Mouse (Mus musculus): ENCODE data around the gene Kcnj9.

Gene Kcnj9

DNA sequence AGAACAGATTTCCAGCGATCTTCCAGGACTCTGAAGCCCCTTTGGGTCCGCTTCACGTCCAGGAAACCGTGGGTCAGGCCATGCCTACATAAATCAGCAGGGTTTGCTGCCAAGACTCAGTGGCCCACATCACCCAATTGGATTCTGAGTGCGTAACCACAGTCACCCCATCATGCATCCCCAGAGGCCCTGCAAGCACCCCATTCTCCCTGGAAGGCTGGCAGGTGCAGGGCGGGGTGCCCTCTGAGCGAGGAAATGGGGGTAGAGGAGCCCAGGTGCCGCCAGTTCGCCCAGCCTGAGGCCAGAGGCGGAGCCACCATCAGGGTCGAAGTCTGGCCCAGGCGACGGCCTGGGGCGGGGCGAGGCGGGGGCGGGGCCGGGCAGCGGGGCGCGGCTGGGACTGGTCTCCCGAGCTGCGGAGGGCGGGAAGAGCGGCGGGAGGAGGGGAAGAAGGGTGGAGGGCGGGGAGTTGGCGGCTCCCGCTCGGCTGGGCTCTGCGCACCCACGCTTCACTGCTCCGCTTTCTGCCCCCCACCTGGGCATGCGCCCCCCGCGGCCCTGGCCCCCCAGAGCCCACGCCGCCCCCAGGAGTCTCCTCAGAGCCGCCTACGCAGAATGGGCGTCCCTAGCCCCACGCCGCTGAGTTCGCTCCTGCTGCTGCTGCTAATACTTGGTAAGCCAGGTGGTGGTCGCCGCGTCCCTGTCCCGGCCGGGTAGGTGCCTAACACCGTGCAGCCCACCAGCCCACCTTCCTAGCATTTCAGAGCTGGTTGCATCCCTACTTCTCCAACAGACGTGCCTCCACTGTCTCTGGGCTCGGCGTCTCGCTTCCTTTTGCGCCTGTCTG is 17.0 kb downstream of the Kcnj9 start:
- peak; percentile 85 for DNase-seq

DNA sequence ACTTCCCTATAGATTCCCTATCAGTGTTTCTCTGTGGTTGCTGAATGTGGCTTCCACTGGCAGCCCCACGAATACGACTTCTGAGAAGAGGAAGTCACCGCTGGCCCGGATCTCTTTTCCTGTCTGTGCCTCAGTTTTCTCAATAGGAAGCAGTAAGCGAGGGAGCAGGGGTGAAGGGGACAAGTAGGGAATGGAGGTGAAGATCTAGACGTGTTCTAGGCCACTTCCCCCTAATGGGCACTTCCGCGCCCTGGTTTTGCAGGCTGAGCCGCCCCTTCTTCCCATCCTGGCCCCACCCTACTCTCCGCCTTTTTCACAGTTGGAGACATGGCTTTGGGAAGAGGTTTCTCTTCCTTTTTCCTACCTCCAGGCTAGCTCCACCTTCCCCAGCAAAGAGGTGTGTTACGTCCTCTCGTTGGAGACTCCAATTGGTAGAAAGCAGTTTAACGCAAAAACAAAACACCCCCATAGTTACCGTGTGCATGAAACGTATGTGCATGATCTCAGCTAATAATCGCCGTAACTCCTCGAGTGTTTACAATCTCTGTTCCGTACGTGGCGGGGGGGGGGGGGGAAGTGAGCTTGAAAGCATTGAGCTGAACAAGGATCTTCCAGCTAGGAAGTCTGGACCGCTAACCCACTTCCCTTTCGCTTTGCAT is 17.7 kb downstream of the Kcnj9 start:
- DNase-seq: peak; percentile 79

DNA sequence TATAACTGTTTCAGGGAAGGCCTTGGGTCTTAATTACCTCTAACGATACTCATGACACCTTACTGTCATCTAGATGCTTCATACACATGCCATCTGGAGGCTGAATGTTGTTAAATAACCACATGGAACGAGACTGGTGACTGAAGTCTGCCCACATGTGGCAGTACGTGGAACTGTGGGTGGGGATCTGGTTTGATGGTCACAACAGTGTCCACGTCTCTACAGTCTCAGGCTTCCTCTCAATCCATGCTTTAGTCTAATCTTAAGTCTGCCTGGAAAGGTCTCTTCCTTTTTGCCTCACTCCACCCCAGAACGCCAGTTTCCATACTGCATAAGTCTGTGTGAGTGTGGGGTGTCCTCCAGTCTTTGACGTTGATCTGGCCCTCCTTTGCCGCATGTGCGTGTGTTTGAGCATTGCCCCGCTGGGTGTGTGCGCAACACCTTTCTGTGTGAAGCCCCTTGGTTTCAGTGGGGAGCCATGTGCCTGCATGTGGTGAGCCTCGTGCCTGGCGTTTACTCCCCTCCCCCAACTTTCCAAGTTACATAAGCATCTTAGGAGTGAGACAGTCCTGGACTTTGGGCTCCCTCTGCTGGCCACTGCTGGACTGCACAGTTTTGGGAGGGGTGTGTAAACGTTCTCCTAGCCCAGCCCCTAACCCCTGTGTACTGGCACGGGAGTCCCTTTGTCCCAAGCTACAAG is 19.3 kb downstream of the Kcnj9 start:
- peak; percentile 86 for DNase-seq

DNA sequence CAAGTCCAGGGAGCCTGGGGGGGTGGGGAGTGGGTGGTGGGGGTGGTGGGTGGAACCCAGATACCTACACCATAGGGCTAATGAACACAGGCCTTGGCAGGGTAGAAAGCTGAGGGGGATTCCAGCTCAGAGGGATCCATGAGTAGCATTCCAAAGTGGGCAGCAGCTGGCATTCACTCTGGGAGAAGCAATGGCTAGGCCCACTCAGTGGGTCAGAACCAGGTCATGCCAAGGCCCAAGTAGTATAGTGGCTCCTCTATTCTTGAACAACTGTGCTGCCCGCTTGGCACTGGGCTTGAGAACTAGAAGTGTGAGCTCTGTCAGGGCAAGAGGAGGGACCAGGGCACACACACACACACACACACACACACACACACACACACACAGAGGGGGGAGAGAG is 20.7 kb downstream of the Kcnj9 start:
- DNase-seq: no peak

DNA sequence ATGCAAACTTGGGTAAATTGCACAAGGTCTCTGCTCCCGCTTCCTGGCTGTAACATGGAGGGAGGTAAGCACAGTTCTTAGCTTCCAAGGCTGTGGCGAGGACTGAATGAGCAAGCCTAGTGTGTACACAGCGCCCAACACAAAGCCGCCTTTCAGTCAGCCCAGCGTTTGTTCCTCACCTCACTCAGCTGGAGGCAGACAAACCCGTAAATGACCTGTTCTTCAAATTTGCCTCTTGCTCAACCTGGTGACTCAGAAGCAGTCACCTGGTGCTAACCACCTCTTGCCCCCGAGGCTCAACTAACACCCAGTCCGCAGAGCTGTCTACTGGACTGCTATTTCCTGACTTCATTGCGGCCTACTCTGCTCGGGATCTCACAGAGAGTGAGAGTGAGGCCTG is 21.2 kb downstream of the Kcnj9 start:
- no peak for DNase-seq

DNA sequence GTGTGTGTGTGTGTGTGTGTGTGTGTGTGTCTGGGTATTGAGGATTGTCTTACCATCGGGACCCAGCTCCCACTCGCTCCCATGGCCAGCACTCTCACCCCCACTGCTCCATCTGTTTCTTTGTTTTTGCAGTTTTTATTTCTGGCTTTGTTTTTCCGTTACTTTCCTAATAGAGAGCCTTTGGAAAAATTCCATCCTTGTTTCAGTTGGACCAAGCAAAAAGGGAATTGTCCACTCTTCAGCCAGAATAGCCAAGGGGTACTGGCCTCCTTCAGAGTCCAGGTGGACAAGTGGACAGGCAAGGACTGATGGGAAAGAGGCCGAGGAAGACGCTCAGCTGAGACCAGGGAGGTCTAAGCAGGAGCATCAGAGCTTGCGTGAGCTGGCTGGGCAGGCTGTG is 22.2 kb downstream of the Kcnj9 start:
- DNase-seq: no peak

DNA sequence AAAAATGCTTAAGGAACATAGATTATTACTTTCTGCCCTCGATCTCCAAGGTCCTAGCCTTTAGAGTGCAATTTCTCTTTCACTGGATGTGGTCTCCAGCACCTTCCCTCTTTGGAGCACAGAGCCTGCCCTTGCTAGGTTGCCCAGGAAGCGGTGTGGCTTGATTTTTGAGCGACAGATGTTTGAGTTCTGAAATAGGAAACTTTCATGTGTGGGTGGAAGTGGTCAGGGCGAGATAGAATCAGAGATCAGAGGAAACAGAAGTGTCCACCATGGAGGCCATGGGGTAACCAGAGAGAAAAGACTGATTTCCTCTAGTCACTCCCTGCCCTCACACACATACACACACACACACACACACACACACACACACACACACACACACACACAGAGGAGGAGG is 22.9 kb downstream of the Kcnj9 start:
- no peak for DNase-seq

DNA sequence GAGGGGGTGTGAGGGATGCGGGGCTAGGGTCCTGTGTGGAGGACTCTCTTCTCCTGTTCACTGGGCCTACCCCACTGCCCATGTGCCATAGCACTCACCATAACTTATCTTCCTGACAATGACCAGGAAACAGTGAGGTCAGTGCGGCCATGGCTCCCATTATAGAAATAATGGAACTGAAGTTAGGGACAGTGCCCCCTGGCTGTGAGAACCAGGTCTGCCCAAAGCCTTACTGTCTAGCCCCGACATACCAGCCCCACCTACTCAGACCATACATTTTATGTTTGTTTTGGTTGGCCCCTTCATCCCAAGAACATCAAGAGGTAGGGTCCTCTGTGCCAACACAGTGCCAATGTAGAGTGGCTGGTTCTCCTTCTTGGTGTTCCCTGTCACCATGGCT is 23.5 kb downstream of the Kcnj9 start:
- no peak for DNase-seq

DNA sequence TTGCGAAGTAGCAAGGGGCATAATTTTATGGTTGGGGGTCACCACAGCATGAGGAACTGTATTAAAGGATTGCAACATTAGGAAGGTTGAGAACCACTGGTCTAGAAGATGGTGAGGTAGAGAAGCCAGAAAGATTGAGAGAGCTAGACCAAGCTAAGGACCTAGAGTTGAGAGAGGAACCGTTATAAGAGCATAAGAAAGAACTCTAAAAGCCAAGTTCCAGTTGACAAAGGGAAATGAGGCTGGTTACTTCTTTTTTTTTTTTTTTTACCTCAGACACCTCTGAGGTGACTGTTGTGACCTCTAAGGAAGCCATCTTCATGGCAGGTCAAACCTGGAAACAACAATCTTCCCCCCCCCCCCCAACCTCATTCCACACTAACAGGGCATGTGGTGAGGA is 24.0 kb downstream of the Kcnj9 start:
- DNase-seq: no peak

DNA sequence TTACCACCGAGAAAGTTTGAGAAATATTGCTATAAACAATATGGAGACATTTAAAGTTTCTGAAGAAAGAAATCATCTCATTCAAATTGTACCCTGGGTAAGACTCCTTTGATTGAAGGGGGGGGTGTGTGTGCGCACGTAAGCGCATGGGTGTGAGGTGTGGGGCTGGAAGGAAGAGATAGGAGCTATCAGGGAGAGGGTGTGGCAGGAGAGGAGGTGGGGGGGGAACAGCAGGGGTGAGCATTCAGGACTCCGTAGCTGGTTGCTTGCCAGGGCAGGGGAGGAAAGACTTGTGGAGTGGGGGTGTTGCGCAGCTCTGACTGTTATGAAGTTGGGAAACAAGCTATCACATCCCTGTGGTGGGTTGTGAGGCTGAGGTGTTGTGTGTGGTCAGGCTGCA is 24.7 kb downstream of the Kcnj9 start:
- DNase-seq: no peak

DNA sequence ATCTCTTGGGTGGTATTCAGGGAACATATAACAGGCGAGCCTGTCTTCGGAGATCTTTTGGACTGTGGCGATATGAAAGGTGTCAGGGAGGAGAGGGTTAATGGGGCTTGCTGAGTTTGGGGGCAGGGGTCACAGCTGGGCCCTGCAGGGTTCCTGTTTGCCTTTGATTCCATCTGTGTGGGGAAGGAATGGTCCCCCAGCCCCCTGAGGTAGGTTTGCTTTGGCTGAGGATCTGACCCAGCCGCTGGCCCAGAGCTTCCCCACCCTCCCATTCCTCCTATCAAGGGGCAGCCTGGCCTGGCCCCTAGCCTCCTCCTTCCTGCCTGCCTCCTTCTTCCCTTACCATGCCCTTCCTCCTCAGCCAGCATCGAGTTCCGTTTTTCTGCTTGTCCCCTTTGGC is 26.3 kb downstream of the Kcnj9 start:
- DNase-seq: no peak

DNA sequence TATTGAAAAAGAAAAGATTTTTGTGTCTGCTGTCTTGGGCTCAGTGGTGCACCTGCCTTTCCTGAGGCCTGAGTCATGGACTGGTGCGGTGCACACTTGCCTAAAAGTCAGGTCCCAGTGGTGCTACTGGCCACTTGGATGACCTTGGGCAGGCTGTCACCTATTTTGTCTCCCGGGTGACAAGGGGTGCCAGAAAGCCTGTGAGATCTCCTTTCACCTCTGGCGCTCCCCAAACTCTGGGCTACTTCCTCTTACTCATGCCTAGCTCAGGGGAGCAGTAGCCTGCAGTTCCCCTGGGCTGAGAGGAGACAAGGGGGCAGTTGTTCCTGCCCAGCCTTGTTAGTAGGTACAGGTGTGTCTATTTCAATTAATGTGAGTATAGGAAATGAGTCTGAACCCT is 26.8 kb downstream of the Kcnj9 start:
- DNase-seq: no peak

DNA sequence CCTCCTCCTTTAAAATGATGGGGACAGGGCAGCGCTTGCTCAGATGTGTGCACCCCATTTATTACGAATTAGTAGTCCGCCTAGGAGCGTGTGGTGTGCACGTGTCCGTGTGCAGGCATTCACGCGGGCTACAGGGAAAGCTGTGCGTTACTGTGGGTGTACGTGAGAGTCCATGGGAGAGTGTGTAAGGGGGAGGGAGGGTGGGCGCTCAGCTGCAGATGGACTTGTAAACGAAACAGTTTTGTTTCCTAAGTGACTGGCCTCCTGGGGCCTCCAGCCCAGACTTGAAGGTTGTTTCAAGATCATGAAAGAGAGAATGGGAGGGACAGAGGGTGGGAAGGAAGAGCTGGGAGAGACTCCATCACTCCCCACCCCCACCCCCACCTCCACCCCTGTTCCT is 27.9 kb downstream of the Kcnj9 start:
- DNase-seq: no peak

DNA sequence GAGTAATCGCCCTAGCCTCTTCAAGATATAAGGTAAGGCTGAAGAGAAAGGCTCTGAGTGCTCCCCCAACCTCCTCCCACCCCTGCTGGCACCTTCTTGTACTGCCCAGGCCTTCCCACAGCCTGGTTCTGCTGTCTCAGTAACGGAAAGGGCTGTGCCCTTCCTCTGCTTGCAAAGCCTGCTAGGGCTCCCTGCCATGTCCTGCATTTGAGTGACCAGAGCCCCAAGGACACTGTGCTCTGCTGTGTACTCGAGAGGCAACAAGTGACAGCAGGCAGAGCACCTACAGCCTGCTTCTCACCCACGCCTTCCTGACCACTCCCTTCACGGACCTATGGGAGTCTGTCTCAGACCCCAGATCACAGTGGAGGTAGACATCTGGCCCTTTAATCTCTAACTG is 28.9 kb downstream of the Kcnj9 start:
- no peak for DNase-seq

DNA sequence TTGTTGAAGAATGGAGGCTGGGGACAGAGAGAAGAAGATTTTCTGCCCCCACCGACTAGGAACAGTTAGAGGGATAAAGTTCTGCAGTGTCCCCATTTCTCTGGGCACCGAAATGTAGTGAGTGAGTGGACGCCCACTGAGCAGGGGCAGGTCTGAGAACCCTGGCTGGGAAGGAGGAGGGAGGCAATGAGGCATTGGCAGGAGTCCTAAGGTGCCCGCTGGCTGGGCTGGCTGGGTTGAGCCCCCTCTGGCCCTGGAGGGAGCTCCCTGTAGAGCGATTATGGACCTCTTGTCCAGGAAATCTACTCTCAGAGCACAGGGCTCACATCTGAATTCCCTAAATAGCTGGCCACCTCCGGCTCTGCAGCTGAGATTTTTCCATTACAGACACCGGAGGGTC is 29.6 kb downstream of the Kcnj9 start:
- no peak for DNase-seq

DNA sequence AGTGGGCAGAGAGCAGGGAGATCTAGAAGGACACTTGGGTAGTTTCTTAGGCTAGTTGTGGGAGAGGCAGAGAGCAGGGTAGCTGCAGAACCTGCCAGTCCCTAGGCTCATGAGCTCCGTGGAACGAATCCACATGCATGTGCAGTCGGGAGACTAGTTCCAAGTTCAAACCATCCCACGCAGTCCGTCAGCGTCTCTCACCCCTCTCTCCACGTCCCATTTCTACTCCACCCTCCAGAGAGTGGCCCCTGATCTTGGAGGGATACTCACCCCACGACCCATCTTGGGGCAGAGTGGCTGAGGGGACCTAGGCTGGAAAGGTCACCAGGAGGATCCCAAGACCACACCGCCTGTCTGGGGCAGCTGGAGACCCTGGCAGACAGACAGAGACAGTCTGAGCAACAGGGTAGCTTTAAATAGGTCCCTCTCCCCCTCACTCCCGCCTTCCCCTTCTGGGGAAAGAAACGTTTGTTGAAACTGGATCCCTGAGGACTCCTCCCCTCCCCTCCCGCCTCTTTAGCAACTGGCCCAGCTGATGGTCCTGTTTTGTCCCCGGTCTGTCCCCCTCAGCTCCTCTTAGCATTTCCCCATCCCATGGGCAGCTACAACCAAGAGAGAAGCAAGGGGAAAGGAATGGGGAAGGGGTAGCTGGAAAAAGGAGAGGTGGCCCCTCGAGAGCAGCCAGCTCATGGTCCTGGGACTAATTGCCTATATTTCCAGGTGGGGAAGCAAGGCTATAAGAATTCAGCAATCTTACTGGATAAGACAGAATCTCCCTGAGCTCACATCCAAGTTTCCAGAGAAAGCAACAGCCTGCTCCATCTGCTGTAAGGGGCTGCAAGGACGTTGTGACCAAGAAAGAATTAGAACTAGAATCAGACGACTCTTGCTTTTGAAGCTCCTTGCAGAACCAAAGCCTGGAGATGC is 31.2 kb downstream of the Kcnj9 start, which contains the start of gene Atp1a2:
Gene Atp1a2 (minus strand): TSS at position 454 of the 927 bp plus-strand sequence.
- peak; percentile 73 for DNase-seq

DNA sequence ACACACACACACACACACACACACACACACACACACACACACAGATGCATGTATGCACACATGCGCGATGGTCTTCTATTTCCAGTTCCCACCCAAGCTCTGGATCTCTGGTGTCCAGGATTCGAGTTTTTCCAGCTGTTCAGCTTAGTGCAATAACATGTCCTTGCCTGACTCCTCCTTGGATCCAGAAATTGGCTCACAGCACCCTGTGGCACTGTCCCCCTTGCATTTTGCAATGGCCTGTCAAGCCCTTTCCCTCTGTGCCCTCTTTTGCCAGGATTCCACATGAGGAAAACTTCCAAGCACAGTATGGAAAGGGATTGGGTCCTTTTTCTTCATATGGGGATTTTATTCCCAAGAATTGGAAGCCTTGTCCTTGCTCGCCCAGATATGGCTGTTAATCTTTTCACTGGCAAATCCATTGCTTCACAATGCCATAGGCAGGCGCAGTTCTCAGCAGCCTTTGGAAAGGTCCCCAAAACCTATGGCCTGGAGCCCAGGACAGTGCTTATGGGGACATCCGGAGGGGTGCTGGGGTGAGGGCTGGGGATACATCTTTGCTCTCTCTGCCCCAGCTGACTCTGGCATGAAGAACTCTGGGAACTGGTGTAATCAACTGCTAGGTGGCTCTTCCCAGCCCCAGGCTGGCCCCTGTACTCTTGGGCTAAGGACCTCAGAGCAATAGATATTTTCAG is 32.2 kb downstream of the Kcnj9 start:
- no peak for DNase-seq

DNA sequence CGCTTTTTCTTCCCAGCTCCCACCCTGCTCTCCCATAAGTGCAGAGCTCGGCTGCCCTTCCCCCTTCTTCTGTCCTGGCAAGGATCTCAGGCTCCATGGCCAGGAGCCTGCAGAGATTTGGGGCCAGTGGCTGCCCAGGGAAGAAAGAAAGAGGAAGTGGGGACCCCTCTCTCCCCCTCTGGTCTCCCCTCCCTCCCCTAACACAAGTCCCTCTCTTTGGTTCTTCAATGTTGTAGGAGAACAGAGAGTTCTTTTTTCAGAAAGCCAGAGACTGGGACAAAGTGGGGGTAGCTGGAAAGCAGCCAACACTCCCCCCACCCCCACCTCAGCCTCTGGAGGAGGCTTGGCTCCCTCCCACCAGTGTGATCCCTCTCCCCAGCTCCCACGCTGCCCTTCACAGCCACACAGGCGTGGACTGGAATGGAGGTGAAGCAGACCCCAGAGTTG is 33.3 kb downstream of the Kcnj9 start:
- DNase-seq: no peak

DNA sequence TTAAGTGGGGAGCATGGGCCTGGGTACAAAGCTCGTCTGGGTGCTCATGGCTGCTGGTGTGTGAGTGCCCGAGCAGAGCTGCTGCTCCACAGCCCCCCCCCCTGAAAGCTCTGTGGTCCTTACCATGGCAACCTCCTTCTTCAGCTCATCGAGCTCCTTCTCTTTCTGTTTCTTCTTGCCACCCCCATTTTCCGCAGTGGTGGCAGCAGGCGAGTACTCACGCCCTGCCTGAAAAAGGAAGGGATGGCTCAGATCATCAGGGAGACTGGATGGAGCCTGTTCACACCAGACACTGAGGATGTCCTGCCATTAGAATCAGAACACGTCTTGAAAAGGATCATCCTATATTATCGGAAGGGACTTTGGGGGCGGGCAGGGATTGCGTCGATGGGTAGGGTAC is 35.7 kb downstream of the Kcnj9 start:
- no peak for DNase-seq

DNA sequence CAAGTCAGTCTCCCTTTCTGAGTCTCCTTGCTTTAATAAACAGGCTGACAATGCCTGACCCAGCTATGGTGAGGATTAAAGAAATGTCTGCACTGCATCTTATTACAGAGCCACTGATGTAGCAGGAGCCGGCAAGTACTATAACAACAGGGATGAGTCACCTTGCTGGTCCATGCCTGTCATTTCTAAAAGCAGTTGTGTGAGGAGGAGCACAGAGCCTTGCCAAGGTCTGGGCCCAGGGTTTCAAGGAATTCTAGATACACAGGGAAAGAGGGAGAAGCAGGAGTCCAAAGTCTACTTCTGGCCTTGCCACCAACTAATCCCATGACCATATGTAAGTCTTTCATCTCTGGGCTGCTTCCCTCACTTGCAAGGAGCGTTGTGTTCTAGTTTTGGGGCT is 36.2 kb downstream of the Kcnj9 start:
- DNase-seq: peak; percentile 68

DNA sequence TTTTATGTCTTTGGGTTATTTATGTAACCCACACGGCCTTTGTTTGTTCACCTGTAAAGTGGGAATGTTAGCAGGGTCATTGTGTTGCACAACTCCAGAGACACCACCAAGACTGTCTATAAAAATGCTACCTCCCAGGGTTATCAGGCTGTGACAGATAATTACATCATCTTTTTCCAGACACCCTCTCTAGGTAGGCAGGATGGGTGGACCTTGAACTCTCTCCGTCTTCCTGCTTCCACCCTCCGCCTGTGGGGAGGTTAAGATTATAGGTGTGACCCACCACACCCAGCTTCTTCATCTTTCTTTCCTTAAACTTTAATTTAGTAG is 39.5 kb downstream of the Kcnj9 start:
- DNase-seq: no peak
